Mouse (Mus musculus) small intestine, adult 2 months (tissue): ENCODE data around the gene Adgrb3. TPM values are rescaled to one million over a fixed set of nuclear protein-coding genes. Genes with fewer than 3 reads are reported as not detected.

ENCODE experiments used
- H3K27ac ChIP-seq: fragments of 200-500 bp; 2 replicates; pipeline ENCODE4 v1.5.1; 2012; ENCODE audit warnings: low read depth, low read length, control low read depth, inconsistent platforms; ENCODE audit not compliant: insufficient read depth
- H3K27me3 ChIP-seq: fragments of 200-500 bp; 2 replicates; pipeline ENCODE4 v1.6.1; 2012; ENCODE audit warnings: mild to moderate bottlenecking, moderate library complexity, low read length, inconsistent platforms; ENCODE audit not compliant: control insufficient read depth, insufficient read depth
- H3K36me3 ChIP-seq: fragments of 200-500 bp; 2 replicates; pipeline ENCODE4 v1.6.1; 2012; ENCODE audit warnings: mild to moderate bottlenecking, low read length, control low read depth, inconsistent platforms; ENCODE audit not compliant: control insufficient read depth, insufficient read depth
- H3K4me1 ChIP-seq: fragments of 200-500 bp; 2 replicates; pipeline ENCODE4 v1.6.1; 2012; ENCODE audit warnings: low read length, inconsistent platforms, mixed read lengths; ENCODE audit not compliant: control insufficient read depth, insufficient read depth, insufficient read length
- H3K4me3 ChIP-seq: fragments of 200-500 bp; 2 replicates; pipeline ENCODE4 v1.5.1; 2012; ENCODE audit warnings: low read depth, mild to moderate bottlenecking, control low read depth, inconsistent platforms, low read length, moderate library complexity
- CTCF ChIP-seq: fragments of 200-500 bp; IDR thresholded peaks from 2 replicates; pipeline ENCODE4 v1.5.1; 2012; ENCODE audit warnings: low read depth, mild to moderate bottlenecking, control low read depth, inconsistent platforms, low read length, moderate library complexity, mixed read lengths; ENCODE audit not compliant: insufficient replicate concordance, insufficient read length; ENCODE audit errors: extremely low read depth
- POLR2A ChIP-seq: fragments of 200-500 bp; IDR thresholded peaks from 2 replicates; pipeline ENCODE4 v1.6.1; 2012; ENCODE audit warnings: low read depth, mild to moderate bottlenecking, control low read depth, inconsistent platforms, low read length, moderate library complexity
- WGBS: fragments of 180-500 bp; shearing (Covaris S2); methylation state at CpG from one replicate; pipeline ENCODE4 v1.1.7; 2018; 5-methylcytosine and 5-hydroxymethylcytosine counted together
- polyA plus RNA-seq: library from polyadenylated mRNA; depleted of rRNA; stranded (reverse); fragments of >200 nt; gene quantifications from 2 replicates; pipeline ENCODE4 v1.2.3, GENCODE M21; 2012

Adgrb3 gene
- polyA plus RNA-seq, 1 experiment, result 0.05 TPM

GRCm38 (mm10) chr1:25526976-25527375, 302.5 kb downstream of the Adgrb3 start:
- H3K27ac ChIP-seq, result no peak overlapping the region
- H3K36me3 ChIP-seq, result no peaks in the 10 kb centered on the region
- 59% methylated on average over 4 of the region's 4 CpGs for WGBS
- no peaks in the 10 kb centered on the region for H3K4me1 ChIP-seq
- TF ChIP-seq POLR2A, result no peak
- no peak for TF ChIP-seq CTCF
- no peaks in the 10 kb centered on the region for H3K27me3 ChIP-seq
- H3K4me3 ChIP-seq, result no peak overlapping the region

DNA sequence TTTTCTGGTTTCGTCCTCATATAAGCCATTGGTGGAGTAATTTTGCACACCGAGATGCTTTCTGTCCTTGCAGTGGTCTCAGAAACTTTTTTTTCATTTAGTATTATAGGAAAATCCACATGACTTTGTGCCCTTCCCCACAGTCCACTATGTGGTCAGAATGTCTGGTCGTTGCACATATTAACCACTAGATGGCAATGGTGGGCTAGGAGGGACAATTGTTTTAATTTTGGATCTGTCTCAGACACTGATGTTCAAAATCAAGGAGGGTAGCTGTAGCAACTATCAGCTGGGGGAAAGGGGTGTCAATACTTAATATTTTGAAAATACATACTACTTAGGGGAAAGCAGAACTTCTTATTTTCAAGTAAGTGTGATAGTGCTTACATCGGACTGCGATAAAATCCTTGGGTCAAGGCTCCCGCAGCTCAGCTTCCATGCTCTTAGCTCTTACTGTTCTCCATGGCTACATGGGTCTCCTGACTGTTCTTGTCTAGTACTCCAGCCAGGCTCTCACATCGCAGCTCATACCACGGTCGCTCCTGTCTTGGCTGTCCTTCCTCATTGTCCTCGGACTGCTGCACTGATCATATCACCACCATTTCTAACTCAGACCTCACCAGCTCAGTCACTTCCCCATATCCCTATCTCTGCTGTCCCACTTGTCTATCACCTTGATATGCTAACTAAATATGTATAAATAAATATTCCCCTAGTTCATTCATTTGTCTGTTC, 319.0 kb downstream of the Adgrb3 start:
- TF ChIP-seq CTCF (no peak), POLR2A (no peak)
- Histone ChIP-seq H3K36me3 (no peaks in the 10 kb centered on the region), H3K4me3 (no peak overlapping the region), H3K27me3 (no peaks in the 10 kb centered on the region), H3K27ac (no peak overlapping the region), H3K4me1 (no peaks in the 10 kb centered on the region)
- 66% methylated on average over 10 of the region's 10 CpGs for WGBS

DNA sequence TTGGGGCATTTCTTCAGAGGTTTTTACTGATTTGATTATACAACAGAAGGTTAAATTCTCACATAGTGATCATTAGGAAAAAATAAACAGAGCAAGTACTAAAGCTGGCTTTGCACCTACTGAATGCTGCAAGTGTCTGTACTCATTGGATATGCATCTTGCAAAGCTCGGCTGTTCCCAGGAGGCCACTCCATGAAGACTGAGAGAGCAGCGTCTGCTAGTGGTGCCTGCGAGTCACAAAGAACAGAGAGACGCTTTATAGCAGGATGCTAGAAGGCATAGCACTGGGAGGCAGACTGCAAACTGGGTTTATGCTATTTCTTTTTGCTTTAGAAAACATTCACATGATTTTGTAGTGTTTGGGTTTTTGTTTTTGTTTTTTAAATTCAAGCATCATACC, 325.2 kb downstream of the Adgrb3 start:
- no peak overlapping the region for H3K27ac ChIP-seq
- H3K27me3 ChIP-seq, result no peaks in the 10 kb centered on the region
- H3K4me1 ChIP-seq, result no peaks in the 10 kb centered on the region
- no peaks in the 10 kb centered on the region for H3K36me3 ChIP-seq
- TF ChIP-seq POLR2A (no peak), CTCF (no peak)
- WGBS, result 38% methylated on average over 4 of the region's 4 CpGs
- H3K4me3 ChIP-seq, result no peak overlapping the region

- H3K27me3 ChIP-seq, result no peaks in the 10 kb centered on the region
- 86% methylated on average over 4 of the region's 4 CpGs for WGBS
- H3K4me1 ChIP-seq, result no peaks in the 10 kb centered on the region
- H3K36me3 ChIP-seq, result no peaks in the 10 kb centered on the region
- TF ChIP-seq CTCF (no peak), POLR2A (no peak)
- no peak overlapping the region for H3K4me3 ChIP-seq
- H3K27ac ChIP-seq, result no peak overlapping the region
Measured at GRCm38 (mm10) chr1:25503524-25503923, 326.0 kb downstream of the Adgrb3 start.

DNA sequence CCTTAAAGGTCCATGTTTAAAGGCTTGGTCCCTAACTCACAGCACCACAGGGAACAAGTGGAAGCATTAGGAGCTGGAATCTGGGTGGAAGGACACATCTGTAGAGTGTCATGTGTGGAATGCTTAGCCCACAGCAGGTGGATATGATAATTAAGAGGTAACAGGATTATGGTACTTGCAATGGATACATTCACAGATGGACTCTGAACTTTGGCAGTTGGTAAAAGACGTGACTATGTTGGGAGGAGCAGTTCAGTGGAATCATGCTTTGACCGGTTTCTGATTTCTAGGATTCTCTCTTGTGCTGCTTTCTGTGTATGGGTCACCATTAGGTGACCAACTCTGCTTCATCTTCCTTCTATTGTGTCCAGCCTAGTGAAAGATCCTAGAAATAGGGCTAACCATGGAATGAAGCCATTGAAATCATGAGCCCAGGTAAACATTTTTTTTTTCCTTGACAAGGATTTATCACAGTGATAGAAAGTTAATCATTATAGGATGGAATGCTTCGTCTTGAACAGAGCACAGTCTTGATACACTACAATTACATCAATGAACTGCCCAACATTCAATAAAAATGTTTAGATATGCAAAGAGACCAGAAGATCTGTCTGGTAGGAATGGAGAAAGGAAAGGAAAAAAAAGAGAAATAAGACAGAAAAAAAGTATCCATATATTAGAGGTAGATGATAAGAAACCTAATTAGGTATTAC, 334.1 kb downstream of the Adgrb3 start:
- no peak overlapping the region for H3K27ac ChIP-seq
- H3K4me3 ChIP-seq, result no peak overlapping the region
- H3K36me3 ChIP-seq, result no peaks in the 10 kb centered on the region
- no peak for TF ChIP-seq CTCF
- TF ChIP-seq POLR2A, result no peak
- 48% methylated on average over 3 of the region's 3 CpGs for WGBS
- H3K4me1 ChIP-seq, result no peaks in the 10 kb centered on the region
- no peaks in the 10 kb centered on the region for H3K27me3 ChIP-seq

GRCm38 (mm10) chr1:25491503-25491902, 338.0 kb downstream of the Adgrb3 start:
- Histone ChIP-seq H3K27ac (no peak overlapping the region), H3K36me3 (no peaks in the 10 kb centered on the region), H3K4me1 (no peaks in the 10 kb centered on the region), H3K27me3 (no peaks in the 10 kb centered on the region), H3K4me3 (no peak overlapping the region)
- TF ChIP-seq CTCF (no peak), POLR2A (no peak)
- 81% methylated on average over 1 of the region's 1 CpGs for WGBS

GRCm38 (mm10) chr1:25490174-25490573, 339.3 kb downstream of the Adgrb3 start:
- no peak overlapping the region for H3K4me3 ChIP-seq
- H3K27me3 ChIP-seq, result no peaks in the 10 kb centered on the region
- 58% methylated on average over 2 of the region's 2 CpGs for WGBS
- H3K36me3 ChIP-seq, result no peaks in the 10 kb centered on the region
- TF ChIP-seq CTCF (no peak), POLR2A (no peak)
- H3K27ac ChIP-seq, result no peak overlapping the region
- no peaks in the 10 kb centered on the region for H3K4me1 ChIP-seq
